Mouse (Mus musculus): ENCODE results near the gene Gm20888. TPM values are rescaled to one million over a fixed set of nuclear protein-coding genes. Genes with fewer than 3 reads are reported as not detected.
"Not testable (repeated sequence)": the region's sequence is repeated elsewhere in the genome, so short reads cannot be mapped to it uniquely, and the experiment has no call there.

Gene Gm20888
- polyA plus RNA-seq (2016; fragmentation: Nextera tagmentation; extraction: Ambion mirVana): not detected in 2 replicates

DNA sequence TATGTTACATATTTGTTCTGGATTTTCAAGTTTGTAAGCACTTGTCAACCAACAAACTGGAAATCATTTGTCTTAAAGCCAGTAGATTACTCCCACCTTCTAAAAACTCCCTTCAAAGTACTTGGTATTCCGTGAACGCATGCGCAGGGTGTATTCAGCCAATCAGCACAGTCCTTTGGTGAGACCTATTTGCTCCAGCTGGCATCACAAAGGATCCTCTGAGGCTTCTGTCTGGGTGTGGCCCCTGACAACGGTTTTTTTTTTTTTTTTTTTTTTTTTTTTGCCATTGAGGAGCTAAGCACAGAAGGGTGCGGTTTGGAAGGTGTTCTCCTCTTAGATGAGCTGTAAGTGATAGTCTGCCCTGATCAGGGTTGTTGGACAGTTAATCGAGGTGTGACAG, at the start of gene Gm20888:
Gm20888 (plus strand) TSS at position 301 of the 400 bp plus-strand sequence.
- H3K27ac ChIP-seq (replicated peaks); H3K9ac ChIP-seq (replicated peaks); H3K4me3 ChIP-seq; H3K4me2 ChIP-seq (replicated peaks); H3K4me1 ChIP-seq; H3K27me3 ChIP-seq; H3K36me3 ChIP-seq; ATAC-seq (ENCODE audit: low FRiP score, low read depth); H3K9me3 ChIP-seq: not testable (repeated sequence)
- no CpG with 5 or more reads among the region's 6 CpGs for WGBS

Other genes starting within 250 kb of the Gm20888 start
- not detected in 2 replicates for gene Gm21118, start 168.2 kb upstream of the Gm20888 start, polyA plus RNA-seq (2016; fragmentation: Nextera tagmentation; extraction: Ambion mirVana)
- not detected in 2 replicates for gene Gm29423, start 138.6 kb upstream of the Gm20888 start, polyA plus RNA-seq (2016; fragmentation: Nextera tagmentation; extraction: Ambion mirVana)
- not detected in 2 replicates for gene Gm29644, start 138.5 kb upstream of the Gm20888 start, polyA plus RNA-seq (2016; fragmentation: Nextera tagmentation; extraction: Ambion mirVana)

Measured in midbrain, embryonic 12.5 days (tissue).